Mouse (Mus musculus) erythroblast, embryonic 14.5 days (primary cell): ENCODE measurements around the gene Cebpa.

ENCODE experiments used
- GATA1 ChIP-seq: IDR thresholded peaks from 2 replicates; pipeline ENCODE4 v1.6.1; 2012; ENCODE audit warnings: low read length, inconsistent platforms, mixed read lengths
- TAL1 ChIP-seq: IDR thresholded peaks from 3 replicates; pipeline ENCODE4 v1.6.1; 2012; ENCODE audit warnings: low read length, inconsistent platforms, mixed read lengths

DNA sequence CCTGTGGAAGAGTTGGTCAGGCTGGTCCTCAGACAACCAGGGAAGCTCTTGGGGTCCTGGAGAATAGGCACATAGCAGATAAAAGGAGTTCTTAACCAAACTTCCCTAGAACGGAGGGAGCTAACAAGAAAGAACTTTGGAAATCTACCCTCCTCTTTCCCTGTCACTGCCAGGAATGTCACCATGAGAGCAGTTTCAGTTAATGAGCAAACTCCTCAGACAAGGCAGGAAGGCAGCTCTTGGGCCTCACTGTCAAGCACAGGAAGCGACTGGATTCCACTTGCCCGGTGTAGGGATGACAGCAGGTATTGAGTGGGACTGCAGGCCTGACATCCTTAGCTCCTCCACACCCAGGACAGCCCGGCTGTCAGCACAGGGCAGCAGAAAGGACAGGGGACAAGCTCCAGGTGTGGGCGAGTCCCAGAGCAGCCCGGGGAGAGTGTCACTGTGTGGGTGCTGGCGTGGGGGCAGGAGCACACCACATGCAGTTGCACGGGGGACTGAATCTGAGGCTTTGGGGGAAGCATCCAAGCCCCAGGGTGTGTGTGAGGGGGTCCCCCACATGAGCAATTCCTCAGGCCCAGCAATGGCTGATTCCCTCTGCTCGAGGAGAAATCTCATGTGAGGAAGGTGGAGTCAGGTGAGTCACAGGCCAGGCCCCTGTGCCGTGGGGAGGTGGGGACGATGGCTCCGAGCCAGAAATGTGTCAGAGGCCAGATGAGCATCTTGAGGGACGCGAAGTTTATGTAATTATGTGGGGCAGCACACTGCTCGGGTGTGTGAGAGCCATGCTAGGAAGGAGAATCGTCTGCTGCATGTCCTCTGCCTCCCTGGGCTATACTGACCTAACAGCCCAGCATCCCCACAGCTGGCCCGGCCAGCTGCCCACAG, 9.8 kb downstream of the Cebpa start:
- no peak for TF ChIP-seq GATA1
- no peak for TF ChIP-seq TAL1
